Mouse (Mus musculus) kidney, embryonic 14.5 days (tissue): Measurements from ENCODE around the gene Tmem47. TPM values are rescaled to one million over a fixed set of nuclear protein-coding genes. Genes with fewer than 3 reads are reported as not detected.

Experiments used
- ATAC-seq: fragments of 200-750 bp; cut with Nextera tagmentation; 2 replicates; pipeline ENCODE4 v1.8.0; 2017; ENCODE audit warnings: moderate number of reproducible peaks, mild to moderate bottlenecking, moderate TSS enrichment, moderate library complexity; ENCODE audit not compliant: low FRiP score, low TSS enrichment
- H3K27ac ChIP-seq: fragments of 300-500 bp; sonication (generic); 2 replicates; pipeline ENCODE4 v1.5.1; 2014; ENCODE audit warnings: low read depth, mild to moderate bottlenecking, low read length, moderate library complexity, mixed read lengths
- H3K27me3 ChIP-seq: fragments of 300-500 bp; sonication (generic); 2 replicates; pipeline ENCODE4 v1.6.1; 2014; ENCODE audit warnings: mild to moderate bottlenecking, low read length; ENCODE audit not compliant: control insufficient read depth, insufficient read depth
- H3K36me3 ChIP-seq: fragments of 300-500 bp; sonication (generic); 2 replicates; pipeline ENCODE4 v1.6.1; 2014; ENCODE audit warnings: low read length, mixed read lengths; ENCODE audit not compliant: control insufficient read depth, insufficient read depth
- H3K4me1 ChIP-seq: fragments of 300-500 bp; sonication (generic); 2 replicates; pipeline ENCODE4 v1.6.1; 2014; ENCODE audit warnings: low read length, mixed read lengths; ENCODE audit not compliant: control insufficient read depth, insufficient read depth
- H3K4me2 ChIP-seq: fragments of 300-500 bp; sonication (generic); replicated peaks from 2 replicates; pipeline ENCODE4 v1.6.1; 2014; ENCODE audit warnings: low read depth, mild to moderate bottlenecking, low read length
- H3K4me3 ChIP-seq: fragments of 300-500 bp; sonication (generic); 2 replicates; pipeline ENCODE4 v1.5.1; 2014; ENCODE audit warnings: mild to moderate bottlenecking, low read length
- H3K9ac ChIP-seq: fragments of 300-500 bp; sonication (generic); 2 replicates; pipeline ENCODE4 v1.6.1; 2014; ENCODE audit warnings: low read depth, mild to moderate bottlenecking, low read length, moderate library complexity
- H3K9me3 ChIP-seq: fragments of 300-500 bp; sonication (generic); 2 replicates; pipeline ENCODE4 v1.6.1; 2016; ENCODE audit warnings: low read length; ENCODE audit not compliant: control insufficient read depth
- WGBS: fragments of 180-500 bp; shearing (Covaris S2); extraction: QIAGEN DNeasy Blood & Tissue Kit; methylation state at CpG from one replicate; pipeline ENCODE4 v1.1.7; 2014; 5-methylcytosine and 5-hydroxymethylcytosine counted together
- polyA plus RNA-seq: library from polyadenylated mRNA; unstranded; fragments of >200 nt; fragmentation: Nextera tagmentation; extraction: Ambion mirVana; gene quantifications from 2 replicates; pipeline ENCODE4 v1.2.1, GENCODE M21; 2014

The Tmem47 gene
- polyA plus RNA-seq: 18.2 and 25.1 TPM in 2 replicates

- 11% methylated on average over 38 of the region's 39 CpGs for WGBS
- Histone ChIP-seq H3K9me3 (no peaks in the 10 kb centered on the region), H3K4me2 (peak within 1 kb of the TSS; percentile 36), H3K27ac (peak within 1 kb of the TSS; percentile 71; the same call in 1 of the 2 replicates), H3K36me3 (no peaks in the 10 kb centered on the region), H3K27me3 (no peaks in the 10 kb centered on the region), H3K4me3 (peak within 1 kb of the TSS; percentile 56), H3K9ac (peak within 1 kb of the TSS; percentile 63), H3K4me1 (no peaks in the 10 kb centered on the region)
- peak; percentile 98 for ATAC-seq
Measured at GRCm38 (mm10) chrX:81070210-81070803, at the start of gene Tmem47. Gene Tmem47 (plus strand): TSS chrX:81070698.

GRCm38 (mm10) chrX:81070804-81071461 is 435 bp downstream of the Tmem47 start:
- Histone ChIP-seq H3K9me3 (no peaks in the 10 kb centered on the region), H3K36me3 (no peaks in the 10 kb centered on the region)

GRCm38 (mm10) chrX:81071746-81072640 is 1.5 kb downstream of the Tmem47 start:
- H3K4me3 ChIP-seq: peak overlapping the region; percentile 56
- H3K9ac ChIP-seq: peak overlapping the region; percentile 51
- H3K27me3 ChIP-seq: no peaks in the 10 kb centered on the region
- ATAC-seq: no peak
- peak overlapping the region; percentile 55; the same call in 1 of the 2 replicates for H3K27ac ChIP-seq
- 22% methylated on average over 11 of the region's 14 CpGs for WGBS
- no peaks in the 10 kb centered on the region for H3K36me3 ChIP-seq
- H3K4me1 ChIP-seq: no peaks in the 10 kb centered on the region
- peak overlapping the region; percentile 36 for H3K4me2 ChIP-seq
- no peaks in the 10 kb centered on the region for H3K9me3 ChIP-seq

More at GRCm38 (mm10) chrX:81070804-81071461, 435 bp downstream of the Tmem47 start:
- no peaks in the 10 kb centered on the region for H3K27me3 ChIP-seq
- H3K4me1 ChIP-seq: no peaks in the 10 kb centered on the region
- H3K4me2 ChIP-seq: peak overlapping the region; percentile 36
- 14% methylated on average over 40 of the region's 45 CpGs for WGBS
- peak; percentile 69 for ATAC-seq
- peak overlapping the region; percentile 56 for H3K4me3 ChIP-seq
- peak overlapping the region; percentile 63 for H3K9ac ChIP-seq
- H3K27ac ChIP-seq: peak overlapping the region; percentile 71; the same call in 1 of the 2 replicates

GRCm38 (mm10) chrX:81072651-81073050 is 2.2 kb downstream of the Tmem47 start:
- WGBS: 17% methylated on average over 2 of the region's 2 CpGs
- Histone ChIP-seq H3K4me1 (no peaks in the 10 kb centered on the region), H3K27ac (no peak overlapping the region), H3K4me3 (peak overlapping the region; percentile 56), H3K9me3 (no peaks in the 10 kb centered on the region), H3K4me2 (peak overlapping the region; percentile 36), H3K36me3 (no peaks in the 10 kb centered on the region), H3K27me3 (no peaks in the 10 kb centered on the region), H3K9ac (peak overlapping the region; percentile 23; the same call in 1 of the 2 replicates)
- no peak for ATAC-seq

GRCm38 (mm10) chrX:81073834-81074233 is 3.3 kb downstream of the Tmem47 start:
- no peak overlapping the region for H3K27ac ChIP-seq
- H3K9me3 ChIP-seq: no peaks in the 10 kb centered on the region
- 68% methylated on average over 4 of the region's 4 CpGs for WGBS
- H3K27me3 ChIP-seq: no peaks in the 10 kb centered on the region
- ATAC-seq: no peak
- H3K36me3 ChIP-seq: no peaks in the 10 kb centered on the region
- H3K9ac ChIP-seq: no peak overlapping the region
- H3K4me1 ChIP-seq: no peaks in the 10 kb centered on the region
- peak overlapping the region; percentile 56; the same call in 1 of the 2 replicates for H3K4me3 ChIP-seq
- peak overlapping the region; percentile 36; the same call in 1 of the 2 replicates for H3K4me2 ChIP-seq

GRCm38 (mm10) chrX:81078522-81078921 is 8.0 kb downstream of the Tmem47 start:
- no peaks in the 10 kb centered on the region for H3K9me3 ChIP-seq
- H3K36me3 ChIP-seq: no peaks in the 10 kb centered on the region
- H3K4me3 ChIP-seq: no peak overlapping the region
- no peak for ATAC-seq
- no peak overlapping the region for H3K9ac ChIP-seq
- no peaks in the 10 kb centered on the region for H3K27me3 ChIP-seq
- no peak overlapping the region for H3K27ac ChIP-seq
- H3K4me2 ChIP-seq: no peak overlapping the region
- H3K4me1 ChIP-seq: no peaks in the 10 kb centered on the region

- WGBS: 60% methylated on average over 2 of the region's 2 CpGs
- Histone ChIP-seq H3K27ac (no peak overlapping the region), H3K4me1 (no peaks in the 10 kb centered on the region), H3K9ac (no peak overlapping the region), H3K4me3 (no peak overlapping the region), H3K9me3 (no peaks in the 10 kb centered on the region), H3K27me3 (no peaks in the 10 kb centered on the region), H3K36me3 (no peaks in the 10 kb centered on the region), H3K4me2 (no peak overlapping the region)
- ATAC-seq: no peak
Measured at GRCm38 (mm10) chrX:81080996-81081395, 10.5 kb downstream of the Tmem47 start.

- H3K4me1 ChIP-seq: no peaks in the 10 kb centered on the region
- no peaks in the 10 kb centered on the region for H3K27me3 ChIP-seq
- no peak overlapping the region for H3K9ac ChIP-seq
- H3K4me3 ChIP-seq: no peak overlapping the region
- H3K27ac ChIP-seq: no peak overlapping the region
- H3K4me2 ChIP-seq: no peak overlapping the region
- no peaks in the 10 kb centered on the region for H3K36me3 ChIP-seq
- WGBS: 66% methylated on average over 2 of the region's 2 CpGs
- no peaks in the 10 kb centered on the region for H3K9me3 ChIP-seq
- ATAC-seq: no peak
Measured at GRCm38 (mm10) chrX:81085025-81085752, 14.7 kb downstream of the Tmem47 start.
